Mouse (Mus musculus) MEL (cell line): ENCODE results near the gene Nrarp. TPM values are rescaled to one million over a fixed set of nuclear protein-coding genes. Genes with fewer than 3 reads are reported as not detected.
A peak's percentile ranks its signal among the peaks of the same experiment; 100 is the strongest.

Source experiments
- DNase-seq: peaks from one replicate; pipeline ENCODE4 v3.0.0; 2011; ENCODE audit warnings: low read depth, low spot score
- H3K27ac ChIP-seq: 2 replicates; pipeline ENCODE4 v1.5.1; 2012; ENCODE audit warnings: low read depth, mild to moderate bottlenecking, control low read depth, low read length, moderate library complexity; ENCODE audit not compliant: control insufficient read depth
- H3K27me3 ChIP-seq, 2 experiments: fragments of 150-350 bp in 1 of 2; sonication (generic) in 1 of 2; 2 replicates each; pipeline ENCODE4 v1.6.1; 2012; ENCODE audit warnings: low read length in 2 of 2, mild to moderate bottlenecking in 2 of 2, improper control_type of control experiment in 1 of 2, moderate library complexity in 1 of 2; ENCODE audit not compliant: insufficient read depth in 2 of 2, control insufficient read depth in 1 of 2
- H3K36me3 ChIP-seq, 2 experiments: 2 replicates each; pipeline ENCODE4 v1.6.1; 2012 to 2014; ENCODE audit warnings: low read length in 2 of 2, improper control_type of control experiment in 1 of 2, inconsistent platforms in 1 of 2, mild to moderate bottlenecking in 1 of 2; ENCODE audit not compliant: insufficient read depth in 2 of 2, control insufficient read depth in 1 of 2
- H3K4me1 ChIP-seq, 2 experiments: fragments of 150-350 bp in 1 of 2; sonication (generic) in 1 of 2; 2 replicates each; pipeline ENCODE4 v1.6.1; 2012; ENCODE audit warnings: low read length in 2 of 2, improper control_type of control experiment in 1 of 2, mild to moderate bottlenecking in 1 of 2; ENCODE audit not compliant: insufficient read depth in 2 of 2, control insufficient read depth in 1 of 2
- H3K4me3 ChIP-seq, 2 experiments: fragments of 150-350 bp in 1 of 2; sonication (generic) in 1 of 2; 2 replicates each; pipeline ENCODE4 v1.5.1; 2012; ENCODE audit warnings: low read depth in 2 of 2, low read length in 2 of 2, mild to moderate bottlenecking in 2 of 2, moderate library complexity in 2 of 2, control low read depth in 1 of 2, improper control_type of control experiment in 1 of 2; ENCODE audit not compliant: control insufficient read depth in 1 of 2, insufficient read depth in 1 of 2
- H3K79me2 ChIP-seq: 2 replicates; pipeline ENCODE4 v1.6.1; 2012; ENCODE audit warnings: mild to moderate bottlenecking, low read length, moderate library complexity; ENCODE audit not compliant: control insufficient read depth, poor library complexity, insufficient read depth
- H3K9ac ChIP-seq: 2 replicates; pipeline ENCODE4 v1.6.1; 2012; ENCODE audit warnings: low read depth, mild to moderate bottlenecking, control low read depth, low read length, moderate library complexity; ENCODE audit not compliant: control insufficient read depth, poor library complexity, severe bottlenecking
- H3K9me3 ChIP-seq: fragments of 150-350 bp; sonication (generic); replicated peaks from 2 replicates; pipeline ENCODE4 v1.6.1; 2012; ENCODE audit warnings: mild to moderate bottlenecking, low read length, improper control_type of control experiment, moderate library complexity; ENCODE audit not compliant: insufficient read depth
- CHD1 ChIP-seq: IDR thresholded peaks from 2 replicates; pipeline ENCODE4 v1.6.1; 2012; ENCODE audit warnings: low read depth, mild to moderate bottlenecking, inconsistent platforms, low read length, improper control_type of control experiment
- CHD2 ChIP-seq: IDR thresholded peaks from 2 replicates; pipeline ENCODE4 v1.6.1; 2011; ENCODE audit warnings: low read length, improper control_type of control experiment
- E2F4 ChIP-seq: IDR thresholded peaks from 2 replicates; pipeline ENCODE4 v1.6.1; 2011; ENCODE audit warnings: low read depth, low read length, improper control_type of control experiment, borderline replicate concordance
- ELF1 ChIP-seq: IDR thresholded peaks from 2 replicates; pipeline ENCODE4 v1.6.1; 2014; ENCODE audit warnings: low read depth, mild to moderate bottlenecking, inconsistent platforms, low read length, improper control_type of control experiment, moderate library complexity
- EP300 ChIP-seq, 2 experiments: IDR thresholded peaks; 2 replicates each; pipeline ENCODE4 v1.6.1; 2011; ENCODE audit warnings: improper control_type of control experiment in 2 of 2, low read length in 2 of 2, low read depth in 1 of 2, mild to moderate bottlenecking in 1 of 2
- ETS1 ChIP-seq: IDR thresholded peaks from 2 replicates; pipeline ENCODE4 v1.6.1; 2012; ENCODE audit warnings: low read depth, mild to moderate bottlenecking, inconsistent platforms, low read length, improper control_type of control experiment, moderate library complexity
- GABPA ChIP-seq: IDR thresholded peaks from 2 replicates; pipeline ENCODE4 v1.6.1; 2012; ENCODE audit warnings: low read depth, mild to moderate bottlenecking, inconsistent platforms, low read length, improper control_type of control experiment, moderate library complexity
- GATA1 ChIP-seq: IDR thresholded peaks from 2 replicates; pipeline ENCODE4 v1.6.1; 2011; ENCODE audit warnings: low read depth, low read length, improper control_type of control experiment
- HCFC1 ChIP-seq: IDR thresholded peaks from 2 replicates; pipeline ENCODE4 v1.6.1; 2012; ENCODE audit warnings: low read depth, mild to moderate bottlenecking, inconsistent platforms, low read length, improper control_type of control experiment, moderate library complexity
- KAT2A ChIP-seq: conservative IDR thresholded peaks from 2 replicates; pipeline ENCODE4 v1.6.1; 2012; ENCODE audit warnings: low read depth, low read length, improper control_type of control experiment, inconsistent platforms
- MAX ChIP-seq: IDR thresholded peaks from 2 replicates; pipeline ENCODE4 v1.6.1; 2011; ENCODE audit warnings: low read length, improper control_type of control experiment
- MAZ ChIP-seq: IDR thresholded peaks from 2 replicates; pipeline ENCODE4 v1.6.1; 2012; ENCODE audit warnings: low read depth, mild to moderate bottlenecking, inconsistent platforms, low read length, improper control_type of control experiment
- MEF2A ChIP-seq: IDR thresholded peaks from 2 replicates; pipeline ENCODE4 v1.6.1; 2014; ENCODE audit warnings: low read depth, mild to moderate bottlenecking, inconsistent platforms, low read length, improper control_type of control experiment; ENCODE audit not compliant: poor library complexity, insufficient replicate concordance, severe bottlenecking; ENCODE audit errors: extremely low read depth
- MXI1 ChIP-seq: IDR thresholded peaks from 2 replicates; pipeline ENCODE4 v1.6.1; 2011; ENCODE audit warnings: mild to moderate bottlenecking, low read depth, low read length, improper control_type of control experiment
- MYB ChIP-seq: IDR thresholded peaks from 2 replicates; pipeline ENCODE4 v1.6.1; 2011; ENCODE audit warnings: mild to moderate bottlenecking, low read depth, low read length, improper control_type of control experiment
- MYC ChIP-seq: IDR thresholded peaks from 2 replicates; pipeline ENCODE4 v1.6.1; 2011; ENCODE audit warnings: low read depth, mild to moderate bottlenecking, low read length, improper control_type of control experiment, moderate library complexity
- NELFE ChIP-seq: IDR thresholded peaks from 2 replicates; pipeline ENCODE4 v1.6.1; 2011; ENCODE audit warnings: low read depth, low read length, improper control_type of control experiment
- NRF1 ChIP-seq: IDR thresholded peaks from 2 replicates; pipeline ENCODE4 v1.6.1; 2014; ENCODE audit warnings: low read depth, mild to moderate bottlenecking, inconsistent platforms, low read length, improper control_type of control experiment, moderate library complexity; ENCODE audit not compliant: poor library complexity, insufficient read depth, severe bottlenecking
- RAD21 ChIP-seq: IDR thresholded peaks from 2 replicates; pipeline ENCODE4 v1.6.1; 2011; ENCODE audit warnings: mild to moderate bottlenecking, low read depth, low read length, improper control_type of control experiment
- SIN3A ChIP-seq: IDR thresholded peaks from 2 replicates; pipeline ENCODE4 v1.6.1; 2012; ENCODE audit warnings: low read length, improper control_type of control experiment, inconsistent platforms
- TCF12 ChIP-seq: IDR thresholded peaks from 2 replicates; pipeline ENCODE4 v1.6.1; 2014; ENCODE audit warnings: low read depth, mild to moderate bottlenecking, inconsistent platforms, low read length, improper control_type of control experiment, moderate library complexity
- USF1 ChIP-seq: IDR thresholded peaks from 2 replicates; pipeline ENCODE4 v1.6.1; 2014; ENCODE audit warnings: low read depth, mild to moderate bottlenecking, inconsistent platforms, low read length, improper control_type of control experiment, moderate library complexity
- ZMIZ1 ChIP-seq: IDR thresholded peaks from 2 replicates; pipeline ENCODE4 v1.6.1; 2012; ENCODE audit warnings: low read depth, mild to moderate bottlenecking, inconsistent platforms, low read length, improper control_type of control experiment, moderate library complexity
- ZNF384 ChIP-seq: IDR thresholded peaks from 2 replicates; pipeline ENCODE4 v1.6.1; 2012; ENCODE audit warnings: low read depth, mild to moderate bottlenecking, inconsistent platforms, low read length, improper control_type of control experiment
- polyA plus RNA-seq, 2 experiments: library from polyadenylated mRNA; stranded (reverse) in 1 of 2; unstranded in 1 of 2; fragments of >175 nt in 1 of 2; fragments of >200 nt in 1 of 2; gene quantifications; 2 replicates each; pipeline versions ENCODE4 v1.2.1 to v1.2.4; 2012; ENCODE audit warnings: low replicate concordance in 2 of 2, low read depth in 1 of 2; ENCODE audit not compliant: insufficient read length in 2 of 2, insufficient read depth in 1 of 2, missing spikeins in 1 of 2
- total RNA-seq: library from RNA; depleted of rRNA; stranded (reverse); fragments of 300-350 nt; gene quantifications from 2 replicates; pipeline ENCODE4 v1.2.3, GENCODE M21; 2012

The Nrarp gene
- total and polyA plus RNA-seq, 3 experiments = 6.5 to 12.3 TPM; not detected in 1

DNA sequence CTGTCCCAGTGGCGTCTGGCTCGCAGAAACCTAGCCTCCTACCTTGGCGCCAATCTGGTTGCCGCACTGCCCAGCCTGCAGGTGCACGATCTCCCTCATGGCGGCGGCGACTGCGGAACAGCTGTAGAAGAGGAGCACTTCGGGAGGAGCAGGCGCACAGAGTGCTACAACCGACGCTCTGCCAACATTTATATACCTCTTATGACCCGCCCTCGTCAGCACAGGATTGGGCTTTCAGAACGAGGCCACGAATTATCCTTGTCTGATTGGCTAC, 43.9 kb downstream of the Nrarp start, which contains the start of gene Tubb4b (continued):
- TF ChIP-seq GABPA (no peak), EP300 (IDR thresholded peaks at IDR 0.05; ENCODE audit: low read depth in 1 of 2, low read length in 2 of 2) (no peak), KAT2A (0 out of 2 replicates have a peak, but pooled peaks have one; percentile 9), SIN3A (peak; percentile 27; the same call in 1 of the 2 replicates), MYB (no peak), E2F4 (no peak), GATA1 (no peak), ZMIZ1 (peak; percentile 99), NELFE (peak; percentile 99)

- Histone ChIP-seq H3K79me2 (peaks cover 17% of the 10 kb centered on the region), H3K36me3 (peaks cover 6 to 8% of the 10 kb centered on the region in 2 experiments), H3K9ac (peak overlapping the region; percentile 99), H3K9me3 (no peaks in the 10 kb centered on the region), H3K4me1 (peaks cover 6 to 18% of the 10 kb centered on the region in 2 experiments; a peak in 3 of 4 replicates), H3K4me3 (peak overlapping the region; percentile 65 to 93), H3K27me3 (no peaks in the 10 kb centered on the region), H3K27ac (peak overlapping the region; percentile 100)
- TF ChIP-seq ELF1 (peak; percentile 73), RAD21 (no peak), SIN3A (peak; percentile 59; the same call in 1 of the 2 replicates), USF1 (0 out of 2 replicates have a peak, but pooled peaks have one; percentile 9), GATA1 (0 out of 2 replicates have a peak, but pooled peaks have one; percentile 5), TCF12 (peak; percentile 12; the same call in 1 of the 2 replicates), ZMIZ1 (peak; percentile 53; the same call in 1 of the 2 replicates), MXI1 (peak; percentile 74), MAZ (peak; percentile 84; the same call in 1 of the 2 replicates), NRF1 (peak; percentile 72), ETS1 (peak; percentile 8; the same call in 1 of the 2 replicates), E2F4 (no peak), MYC (no peak; the same call in 1 of the 2 replicates), GABPA (no peak), MEF2A (no peak), CHD1 (peak; percentile 77; the same call in 1 of the 2 replicates), CHD2 (peak; percentile 80), MAX (peak; percentile 30; the same call in 1 of the 2 replicates), ZNF384 (peak; percentile 57), HCFC1 (peak; percentile 74), NELFE (no peak)
- peak; percentile 99 for DNase-seq
Observed at GRCm38 (mm10) chr2:25224766-25225752, 44.5 kb downstream of the Nrarp start.
